Mouse (Mus musculus) heart, embryonic 15.5 days (tissue): ENCODE measurements around the gene Ptprt. TPM values are rescaled to one million over a fixed set of nuclear protein-coding genes. Genes with fewer than 3 reads are reported as not detected.
A peak's percentile ranks its signal among the peaks of the same experiment; 100 is the strongest.

Experiments used
- ATAC-seq: fragments of 200-750 bp; cut with Nextera tagmentation; replicated peaks from 2 replicates; pipeline ENCODE4 v1.8.0; 2017; ENCODE audit warnings: low read depth, moderate TSS enrichment; ENCODE audit not compliant: insufficient number of reproducible peaks, insufficient read depth, low FRiP score
- H3K27ac ChIP-seq: fragments of 300-500 bp; sonication (generic); 2 replicates; pipeline ENCODE4 v1.5.1; 2015; ENCODE audit warnings: mild to moderate bottlenecking, inconsistent platforms
- H3K27me3 ChIP-seq: fragments of 300-500 bp; sonication (generic); 2 replicates; pipeline ENCODE4 v1.6.1; 2015; ENCODE audit warnings: inconsistent platforms
- H3K36me3 ChIP-seq: fragments of 300-500 bp; sonication (generic); 2 replicates; pipeline ENCODE4 v1.6.1; 2015; ENCODE audit warnings: mild to moderate bottlenecking, inconsistent platforms
- H3K4me1 ChIP-seq: fragments of 300-500 bp; sonication (generic); replicated peaks from 2 replicates; pipeline ENCODE4 v1.6.1; 2015; ENCODE audit warnings: inconsistent platforms
- H3K4me2 ChIP-seq: fragments of 300-500 bp; sonication (generic); 2 replicates; pipeline ENCODE4 v1.6.1; 2015; ENCODE audit warnings: inconsistent platforms, mild to moderate bottlenecking, moderate library complexity
- H3K4me3 ChIP-seq: fragments of 300-500 bp; sonication (generic); 2 replicates; pipeline ENCODE4 v1.5.1; 2015; ENCODE audit warnings: mild to moderate bottlenecking, inconsistent platforms
- H3K9ac ChIP-seq: fragments of 300-500 bp; sonication (generic); 2 replicates; pipeline ENCODE4 v1.6.1; 2015; ENCODE audit warnings: mild to moderate bottlenecking, inconsistent platforms
- H3K9me3 ChIP-seq: fragments of 300-500 bp; sonication (generic); replicated peaks from 2 replicates; pipeline ENCODE4 v1.6.1; 2016; ENCODE audit warnings: inconsistent platforms
- WGBS: fragments of 180-500 bp; shearing (Covaris S2); methylation state at CpG from one replicate; pipeline ENCODE4 v1.1.7; 2015; ENCODE audit warnings: mixed read lengths; 5-methylcytosine and 5-hydroxymethylcytosine counted together
- polyA plus RNA-seq: library from polyadenylated mRNA; unstranded; fragments of >200 nt; fragmentation: Nextera tagmentation; extraction: Ambion mirVana; gene quantifications from 2 replicates; pipeline ENCODE4 v1.2.1, GENCODE M21; 2015

Ptprt gene
- polyA plus RNA-seq, 1 experiment from 2014 or later = 0.13 TPM

DNA sequence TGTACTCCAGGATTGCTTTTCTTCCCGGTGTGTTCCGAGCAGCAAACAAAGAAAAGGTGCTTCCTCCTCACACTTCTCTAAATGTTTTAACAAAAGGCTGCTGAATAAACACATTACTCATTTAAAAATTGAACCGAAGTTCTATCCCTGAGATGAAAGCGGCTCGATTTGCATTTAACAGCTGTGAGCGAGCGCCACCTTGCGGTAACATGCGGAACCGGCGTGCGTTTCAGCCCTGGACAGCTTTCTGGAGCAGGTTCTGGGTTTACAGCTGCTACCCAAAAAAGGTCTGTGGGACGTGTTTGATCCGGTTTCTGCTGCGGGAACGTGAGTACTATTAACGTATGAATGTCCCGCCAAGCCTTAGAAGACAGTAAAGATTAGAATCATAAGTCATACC lies 1.9 kb downstream of the Ptprt start:
- H3K4me3 ChIP-seq = peak overlapping the region; percentile 56
- no peak for ATAC-seq
- no peak overlapping the region for H3K27ac ChIP-seq
- peaks cover 74% of the 10 kb centered on the region for H3K27me3 ChIP-seq
- H3K36me3 ChIP-seq = no peaks in the 10 kb centered on the region
- H3K9ac ChIP-seq = no peak overlapping the region
- under 1% methylated on average over 18 of the region's 18 CpGs for WGBS
- H3K4me2 ChIP-seq = peak overlapping the region; percentile 96
- peaks cover 25% of the 10 kb centered on the region for H3K4me1 ChIP-seq
- no peaks in the 10 kb centered on the region for H3K9me3 ChIP-seq

DNA sequence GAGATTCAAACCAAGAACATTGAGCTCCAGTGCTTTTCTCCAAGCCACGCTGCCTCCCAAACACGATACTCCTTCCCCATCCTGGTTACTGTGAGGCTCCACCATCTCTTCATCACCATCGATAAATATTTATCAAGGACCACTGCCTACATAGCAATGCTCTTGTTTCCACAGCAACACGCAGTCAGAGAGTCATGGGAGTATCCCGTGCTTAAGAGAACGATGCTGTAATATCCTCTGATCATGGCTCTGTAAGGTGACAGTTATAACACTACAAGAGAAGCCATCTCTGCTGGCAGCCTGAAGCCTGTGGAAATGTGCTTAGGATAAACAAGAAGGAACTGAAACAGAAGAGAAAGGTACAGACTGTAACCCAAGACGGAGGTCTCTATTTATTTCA lies 3.4 kb downstream of the Ptprt start:
- H3K36me3 ChIP-seq = no peaks in the 10 kb centered on the region
- no peak overlapping the region for H3K4me2 ChIP-seq
- H3K27me3 ChIP-seq = peaks cover 62% of the 10 kb centered on the region
- H3K27ac ChIP-seq = no peak overlapping the region
- H3K9me3 ChIP-seq = no peaks in the 10 kb centered on the region
- no peak overlapping the region for H3K9ac ChIP-seq
- peaks cover 25% of the 10 kb centered on the region for H3K4me1 ChIP-seq
- no peak overlapping the region for H3K4me3 ChIP-seq
- 65% methylated on average over 7 of the region's 7 CpGs for WGBS
- no peak for ATAC-seq

DNA sequence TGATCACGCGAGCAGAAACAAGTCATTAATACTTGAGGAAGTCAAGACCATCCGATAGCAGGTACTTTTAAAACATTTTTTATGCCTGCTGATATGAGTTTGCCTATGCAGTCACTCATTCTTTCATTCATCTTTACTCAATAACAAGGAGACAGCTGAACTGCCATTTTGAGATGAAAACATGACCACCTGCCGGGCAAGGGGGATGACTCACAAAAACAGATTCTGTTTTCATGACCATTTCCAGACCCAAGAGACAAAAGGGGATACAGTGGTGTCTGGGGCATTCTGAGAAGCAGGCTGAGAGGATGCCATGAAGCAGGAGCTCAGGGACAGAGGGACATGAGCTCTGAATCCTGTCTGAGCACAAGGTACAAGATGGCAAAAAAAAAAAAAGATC lies 6.5 kb downstream of the Ptprt start:
- ATAC-seq = no peak
- Histone ChIP-seq H3K27ac (no peak overlapping the region), H3K9ac (no peak overlapping the region), H3K4me1 (peaks cover 7% of the 10 kb centered on the region), H3K27me3 (peaks cover 32% of the 10 kb centered on the region), H3K9me3 (no peaks in the 10 kb centered on the region), H3K4me3 (no peak overlapping the region), H3K36me3 (no peaks in the 10 kb centered on the region), H3K4me2 (no peak overlapping the region)
- WGBS = 75% methylated on average over 4 of the region's 4 CpGs

DNA sequence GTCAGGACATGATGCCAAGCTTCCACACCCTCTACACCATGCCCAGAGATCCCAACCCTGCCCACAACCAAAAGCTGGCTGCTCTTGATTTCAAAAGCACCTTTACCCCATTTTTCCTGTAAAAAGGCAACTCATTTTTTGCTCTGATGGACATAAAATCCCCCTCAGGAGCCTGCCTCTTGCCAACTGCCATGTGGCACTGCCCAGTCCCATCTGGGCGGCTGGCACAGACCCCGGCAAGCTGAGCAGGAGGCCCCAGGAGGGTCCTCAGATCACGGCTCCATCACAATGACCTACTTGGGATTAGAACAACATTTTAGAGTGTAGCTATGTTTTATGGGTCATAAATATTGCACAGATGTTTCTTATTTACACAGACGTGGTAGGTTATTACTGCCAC lies 22.3 kb downstream of the Ptprt start:
- Histone ChIP-seq H3K4me3 (no peak overlapping the region), H3K9me3 (no peaks in the 10 kb centered on the region), H3K27ac (no peak overlapping the region), H3K4me2 (no peak overlapping the region), H3K27me3 (no peaks in the 10 kb centered on the region), H3K36me3 (no peaks in the 10 kb centered on the region), H3K9ac (no peak overlapping the region), H3K4me1 (peaks cover 24% of the 10 kb centered on the region)
- ATAC-seq = no peak
- WGBS = 87% methylated on average over 4 of the region's 4 CpGs

DNA sequence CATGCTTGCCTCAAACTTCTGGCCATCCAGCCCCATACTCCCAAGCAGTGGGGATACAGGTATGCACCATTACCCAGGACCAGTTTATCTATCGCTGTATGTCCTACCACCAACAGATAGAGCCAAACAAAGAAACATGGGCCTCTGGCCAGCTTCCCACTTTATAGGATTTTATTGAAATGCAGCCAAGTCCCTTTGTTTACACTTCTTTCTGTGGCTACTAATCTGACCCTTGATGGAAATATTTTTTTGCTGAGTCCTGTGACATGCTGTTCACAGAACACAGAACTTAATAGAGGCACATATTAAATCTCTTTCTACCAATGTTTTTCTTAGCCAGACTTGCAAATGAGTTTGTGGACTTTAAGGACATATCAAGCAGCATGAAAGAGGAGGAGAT lies 23.4 kb downstream of the Ptprt start:
- no peak overlapping the region for H3K9ac ChIP-seq
- H3K36me3 ChIP-seq = no peaks in the 10 kb centered on the region
- H3K9me3 ChIP-seq = no peaks in the 10 kb centered on the region
- H3K27ac ChIP-seq = peak overlapping the region; percentile 33; the same call in 1 of the 2 replicates
- no peaks in the 10 kb centered on the region for H3K27me3 ChIP-seq
- peaks cover 20% of the 10 kb centered on the region for H3K4me1 ChIP-seq
- H3K4me3 ChIP-seq = no peak overlapping the region
- H3K4me2 ChIP-seq = no peak overlapping the region
- no peak for ATAC-seq
- 14% methylated on average over 1 of the region's 1 CpGs for WGBS

DNA sequence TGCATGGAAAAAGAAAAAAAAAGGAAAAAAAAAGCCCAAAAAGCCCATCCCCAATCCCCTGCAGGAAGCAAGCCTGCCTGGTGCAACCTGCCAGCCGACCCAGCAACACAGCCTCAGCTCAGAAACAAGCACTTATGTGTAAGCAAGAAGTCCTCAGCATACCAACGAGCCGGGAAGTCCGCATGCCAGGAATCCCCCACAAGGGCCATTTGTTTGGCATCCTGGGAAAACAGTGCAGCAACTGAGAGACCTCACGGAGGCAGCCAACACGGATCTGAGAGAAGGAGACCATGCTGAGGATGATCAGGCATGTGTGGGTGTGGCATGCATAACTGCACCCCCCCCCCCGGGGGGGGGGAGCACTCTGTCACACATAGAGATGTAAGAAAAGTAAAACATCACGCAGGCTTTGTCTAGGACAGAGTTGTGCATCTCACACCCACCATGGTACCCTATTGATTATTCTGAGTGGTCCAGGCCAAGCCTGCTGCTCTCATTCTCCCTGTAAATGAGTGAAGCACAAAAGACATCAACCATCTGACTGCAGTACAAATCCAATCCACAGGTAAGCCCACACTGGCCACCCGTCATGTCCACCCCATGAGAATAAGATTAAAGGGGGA lies 24.4 kb downstream of the Ptprt start:
- no peak overlapping the region for H3K4me2 ChIP-seq
- ATAC-seq = no peak
- H3K4me1 ChIP-seq = peaks cover 20% of the 10 kb centered on the region
- H3K27ac ChIP-seq = no peak overlapping the region
- WGBS = 38% methylated on average over 9 of the region's 9 CpGs
- no peaks in the 10 kb centered on the region for H3K9me3 ChIP-seq
- H3K27me3 ChIP-seq = no peaks in the 10 kb centered on the region
- H3K4me3 ChIP-seq = no peak overlapping the region
- no peak overlapping the region for H3K9ac ChIP-seq
- H3K36me3 ChIP-seq = no peaks in the 10 kb centered on the region

DNA sequence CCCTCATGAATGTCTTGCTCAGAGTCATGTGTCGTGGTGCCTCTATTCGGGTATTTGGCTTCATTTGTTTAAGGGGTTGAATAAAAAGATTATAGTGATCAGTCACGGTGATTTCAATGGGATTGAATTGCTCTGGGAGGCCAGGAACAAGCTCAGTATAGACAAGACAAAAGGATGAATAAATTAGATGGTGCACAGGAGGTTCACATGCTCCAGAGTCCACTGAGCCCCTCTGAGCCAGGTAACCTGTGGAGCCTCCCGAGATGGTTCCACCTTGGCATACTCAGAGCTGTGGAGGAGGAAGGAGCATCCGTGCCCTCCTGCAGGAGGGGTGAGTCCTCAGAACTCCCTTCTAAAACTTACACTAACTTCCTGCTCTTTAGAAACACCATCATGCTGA lies 26.0 kb downstream of the Ptprt start:
- no peaks in the 10 kb centered on the region for H3K27me3 ChIP-seq
- H3K9ac ChIP-seq = no peak overlapping the region
- WGBS = 82% methylated on average over 5 of the region's 5 CpGs
- H3K4me2 ChIP-seq = no peak overlapping the region
- no peaks in the 10 kb centered on the region for H3K9me3 ChIP-seq
- H3K36me3 ChIP-seq = no peaks in the 10 kb centered on the region
- no peak for ATAC-seq
- peaks cover 20% of the 10 kb centered on the region for H3K4me1 ChIP-seq
- no peak overlapping the region for H3K4me3 ChIP-seq
- no peak overlapping the region for H3K27ac ChIP-seq

DNA sequence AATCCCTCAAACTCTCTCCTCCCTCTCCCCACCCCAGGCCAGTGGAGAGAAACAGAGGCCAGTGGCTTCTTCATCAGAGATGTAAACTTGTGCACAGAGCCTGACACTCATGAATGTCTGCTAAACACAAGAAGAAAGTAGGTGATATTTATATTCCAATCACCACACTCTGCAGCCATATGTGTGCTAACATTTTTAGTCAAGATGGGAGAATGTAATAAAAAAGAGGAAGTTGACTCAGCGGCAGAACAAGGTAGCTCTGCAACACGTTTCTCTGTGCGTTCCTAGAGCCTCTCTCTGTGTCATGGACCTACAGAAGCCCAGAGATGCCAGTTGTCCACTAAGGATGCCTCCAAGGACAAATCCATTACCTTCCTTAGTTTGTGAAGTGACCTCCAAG lies 34.9 kb downstream of the Ptprt start:
- ATAC-seq = no peak
- H3K27ac ChIP-seq = no peak overlapping the region
- no peak overlapping the region for H3K4me3 ChIP-seq
- H3K9ac ChIP-seq = no peak overlapping the region
- peaks cover 7% of the 10 kb centered on the region; the same call in 1 of the 2 replicates for H3K4me1 ChIP-seq
- no peaks in the 10 kb centered on the region for H3K36me3 ChIP-seq
- WGBS = 75% methylated on average over 3 of the region's 3 CpGs
- H3K27me3 ChIP-seq = no peaks in the 10 kb centered on the region
- H3K9me3 ChIP-seq = no peaks in the 10 kb centered on the region
- no peak overlapping the region for H3K4me2 ChIP-seq

DNA sequence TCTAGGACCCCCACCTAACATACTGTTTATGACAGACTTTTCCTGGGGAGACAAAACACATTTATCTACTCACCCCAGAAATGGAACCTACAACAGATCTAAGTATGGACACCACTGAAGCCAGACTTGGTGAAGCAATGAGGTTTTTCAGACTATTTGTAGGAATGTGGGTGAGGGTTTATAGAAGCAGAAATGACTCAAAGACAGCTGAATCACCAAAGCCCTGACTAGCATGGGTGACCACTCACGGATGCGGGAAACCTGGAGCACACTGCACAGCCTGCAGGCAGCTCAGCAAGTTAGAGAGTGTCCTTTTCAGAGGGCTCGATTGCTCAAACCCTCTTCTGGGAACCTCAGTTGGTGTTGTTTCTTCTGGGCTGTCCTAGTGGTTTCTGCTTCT lies 36.2 kb downstream of the Ptprt start:
- no peak overlapping the region for H3K4me2 ChIP-seq
- 90% methylated on average over 3 of the region's 3 CpGs for WGBS
- H3K4me1 ChIP-seq = peaks cover 7% of the 10 kb centered on the region; the same call in 1 of the 2 replicates
- H3K9ac ChIP-seq = no peak overlapping the region
- no peak for ATAC-seq
- no peak overlapping the region for H3K4me3 ChIP-seq
- H3K27me3 ChIP-seq = no peaks in the 10 kb centered on the region
- no peaks in the 10 kb centered on the region for H3K9me3 ChIP-seq
- H3K36me3 ChIP-seq = no peaks in the 10 kb centered on the region
- H3K27ac ChIP-seq = no peak overlapping the region

DNA sequence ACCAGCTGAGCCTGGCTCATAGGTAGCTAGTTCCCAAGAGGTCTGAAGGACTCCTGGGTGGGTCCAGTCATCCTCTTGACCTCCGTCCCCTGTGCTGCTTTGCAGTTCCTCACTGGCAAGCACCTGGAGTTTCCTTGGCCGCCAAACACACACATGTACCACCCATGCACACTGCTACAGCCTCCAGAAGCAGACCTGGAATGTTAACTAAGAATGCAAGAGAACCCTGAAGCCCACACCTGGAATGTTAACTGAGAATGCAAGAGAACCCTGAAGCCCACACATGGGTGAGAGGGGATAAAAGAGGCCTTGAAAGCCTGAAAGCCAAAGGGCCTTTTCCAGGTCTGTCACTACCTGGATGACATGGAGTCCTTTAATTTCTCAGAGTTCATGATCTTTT lies 46.7 kb downstream of the Ptprt start:
- ATAC-seq = no peak
- no peak overlapping the region for H3K4me3 ChIP-seq
- no peak overlapping the region for H3K9ac ChIP-seq
- H3K9me3 ChIP-seq = no peaks in the 10 kb centered on the region
- no peak overlapping the region for H3K4me2 ChIP-seq
- no peaks in the 10 kb centered on the region for H3K36me3 ChIP-seq
- no peaks in the 10 kb centered on the region for H3K4me1 ChIP-seq
- no peaks in the 10 kb centered on the region for H3K27me3 ChIP-seq
- no peak overlapping the region for H3K27ac ChIP-seq
- 77% methylated on average over 2 of the region's 2 CpGs for WGBS

DNA sequence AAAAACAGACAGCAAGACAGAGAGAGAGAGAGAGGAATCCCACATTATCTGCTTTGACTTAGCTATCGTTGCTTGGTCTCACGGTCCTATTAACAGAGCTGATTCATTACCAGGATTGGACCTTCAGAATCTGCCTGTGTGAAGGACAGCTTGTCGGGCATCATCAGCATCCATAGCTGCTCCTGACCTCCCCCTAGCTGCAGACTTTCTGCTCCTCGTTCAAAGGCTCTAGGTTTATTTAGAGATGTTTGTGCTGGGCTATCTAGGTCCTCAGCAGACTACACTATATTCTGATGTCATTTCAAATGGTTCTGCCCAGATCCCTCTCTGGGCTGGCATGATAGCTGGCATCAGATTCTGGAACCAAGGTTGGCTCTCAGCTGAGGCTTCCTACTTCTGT lies 47.5 kb downstream of the Ptprt start:
- Histone ChIP-seq H3K4me3 (no peak overlapping the region), H3K9me3 (no peaks in the 10 kb centered on the region), H3K27me3 (no peaks in the 10 kb centered on the region), H3K4me1 (no peaks in the 10 kb centered on the region), H3K9ac (no peak overlapping the region), H3K4me2 (no peak overlapping the region), H3K27ac (no peak overlapping the region), H3K36me3 (no peaks in the 10 kb centered on the region)
- 61% methylated on average over 4 of the region's 4 CpGs for WGBS
- ATAC-seq = no peak

DNA sequence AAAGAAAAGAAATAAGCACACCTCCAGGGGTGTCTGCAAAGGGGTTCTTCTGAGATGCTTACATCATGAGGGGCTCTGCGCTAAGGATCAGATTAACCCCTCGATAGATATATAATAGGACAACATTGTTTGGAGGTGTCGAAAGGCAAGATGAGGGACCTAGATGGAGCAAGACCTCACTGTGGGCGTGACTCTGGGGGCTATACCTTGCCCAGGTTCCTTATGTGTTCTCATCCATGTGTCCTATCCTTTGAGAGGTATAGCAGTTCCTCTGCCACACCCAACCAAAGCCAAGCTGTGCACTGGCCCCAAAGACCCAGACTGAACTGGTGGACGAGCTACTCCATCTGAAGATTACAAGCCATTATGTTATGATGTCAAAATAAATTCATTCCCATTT lies 58.2 kb downstream of the Ptprt start:
- Histone ChIP-seq H3K4me2 (no peak overlapping the region), H3K27ac (no peak overlapping the region), H3K27me3 (no peaks in the 10 kb centered on the region), H3K36me3 (no peaks in the 10 kb centered on the region), H3K9ac (no peak overlapping the region), H3K4me1 (no peaks in the 10 kb centered on the region), H3K4me3 (no peak overlapping the region), H3K9me3 (no peaks in the 10 kb centered on the region)
- ATAC-seq = no peak
- 84% methylated on average over 5 of the region's 5 CpGs for WGBS
